Mouse (Mus musculus): ENCODE results near the gene Fam50b. TPM values are rescaled to one million over a fixed set of nuclear protein-coding genes. Genes with fewer than 3 reads are reported as not detected.
A peak's percentile ranks its signal among the peaks of the same experiment; 100 is the strongest.

Fam50b gene
- polyA plus RNA-seq, 1 experiment: not detected

GRCm38 (mm10) chr13:34733780-34734179, 870 bp upstream of the Fam50b start:
- Histone ChIP-seq H3K27ac (ENCODE audit: insufficient read depth, low read depth, low read length) (no peak overlapping the region), H3K4me1 (ENCODE audit: control insufficient read depth, insufficient read depth, low read length) (peaks cover 6% of the 10 kb centered on the region; the same call in 1 of the 2 replicates), H3K4me3 (ENCODE audit: insufficient read depth, low read length) (no peak overlapping the region)
- TF ChIP-seq CTCF (IDR thresholded peaks at IDR 0.05; ENCODE audit: low read depth, low read length): no peak
- no peak for TF ChIP-seq POLR2A (IDR thresholded peaks at IDR 0.05; ENCODE audit: borderline replicate concordance, low read depth, low read length)

GRCm38 (mm10) chr13:34737968-34738698, 3.5 kb downstream of the Fam50b start:
- Histone ChIP-seq H3K4me3 (ENCODE audit: insufficient read depth, low read length) (no peak overlapping the region), H3K27ac (ENCODE audit: insufficient read depth, low read depth, low read length) (no peak overlapping the region), H3K4me1 (ENCODE audit: control insufficient read depth, insufficient read depth, low read length) (peaks cover 6% of the 10 kb centered on the region)
- TF ChIP-seq CTCF (IDR thresholded peaks at IDR 0.05; ENCODE audit: low read depth, low read length) (no peak), POLR2A (IDR thresholded peaks at IDR 0.05; ENCODE audit: borderline replicate concordance, low read depth, low read length) (no peak)

- Histone ChIP-seq H3K27ac (ENCODE audit: insufficient read depth, low read depth, low read length) (no peak overlapping the region), H3K4me3 (ENCODE audit: insufficient read depth, low read length) (no peak overlapping the region), H3K4me1 (ENCODE audit: control insufficient read depth, insufficient read depth, low read length) (peaks cover 5% of the 10 kb centered on the region)
- no peak for TF ChIP-seq CTCF (IDR thresholded peaks at IDR 0.05; ENCODE audit: low read depth, low read length)
- TF ChIP-seq POLR2A (IDR thresholded peaks at IDR 0.05; ENCODE audit: borderline replicate concordance, low read depth, low read length): no peak
Measured at GRCm38 (mm10) chr13:34738699-34738973, 4.0 kb downstream of the Fam50b start.

- Histone ChIP-seq H3K27ac (ENCODE audit: insufficient read depth, low read depth, low read length) (no peak overlapping the region), H3K4me3 (ENCODE audit: insufficient read depth, low read length) (no peak overlapping the region), H3K4me1 (ENCODE audit: control insufficient read depth, insufficient read depth, low read length) (peaks cover 3% of the 10 kb centered on the region)
- TF ChIP-seq CTCF (IDR thresholded peaks at IDR 0.05; ENCODE audit: low read depth, low read length) (no peak), POLR2A (IDR thresholded peaks at IDR 0.05; ENCODE audit: borderline replicate concordance, low read depth, low read length) (no peak)
Measured at GRCm38 (mm10) chr13:34739071-34739470, 4.4 kb downstream of the Fam50b start.

- Histone ChIP-seq H3K4me3 (ENCODE audit: insufficient read depth, low read length) (no peak overlapping the region), H3K27ac (ENCODE audit: insufficient read depth, low read depth, low read length) (no peak overlapping the region), H3K4me1 (ENCODE audit: control insufficient read depth, insufficient read depth, low read length) (peaks cover 3% of the 10 kb centered on the region)
- TF ChIP-seq POLR2A (IDR thresholded peaks at IDR 0.05; ENCODE audit: borderline replicate concordance, low read depth, low read length) (no peak), CTCF (IDR thresholded peaks at IDR 0.05; ENCODE audit: low read depth, low read length) (peak; percentile 28; the same call in 1 of the 2 replicates)
Measured at GRCm38 (mm10) chr13:34741254-34741653, 6.6 kb downstream of the Fam50b start.

- Histone ChIP-seq H3K4me1 (ENCODE audit: control insufficient read depth, insufficient read depth, low read length) (peaks cover 3% of the 10 kb centered on the region), H3K27ac (ENCODE audit: insufficient read depth, low read depth, low read length) (no peak overlapping the region), H3K4me3 (ENCODE audit: insufficient read depth, low read length) (no peak overlapping the region)
- TF ChIP-seq CTCF (IDR thresholded peaks at IDR 0.05; ENCODE audit: low read depth, low read length): no peak
- no peak for TF ChIP-seq POLR2A (IDR thresholded peaks at IDR 0.05; ENCODE audit: borderline replicate concordance, low read depth, low read length)
Measured at GRCm38 (mm10) chr13:34741813-34742568, 7.3 kb downstream of the Fam50b start.

GRCm38 (mm10) chr13:34746811-34747210, 12.2 kb downstream of the Fam50b start:
- H3K4me1 ChIP-seq (ENCODE audit: control insufficient read depth, insufficient read depth, low read length): no peaks in the 10 kb centered on the region; the same call in 1 of the 2 replicates
- H3K4me3 ChIP-seq (ENCODE audit: insufficient read depth, low read length): no peak overlapping the region
- H3K27ac ChIP-seq (ENCODE audit: insufficient read depth, low read depth, low read length): no peak overlapping the region
- TF ChIP-seq POLR2A (IDR thresholded peaks at IDR 0.05; ENCODE audit: borderline replicate concordance, low read depth, low read length) (no peak), CTCF (IDR thresholded peaks at IDR 0.05; ENCODE audit: low read depth, low read length) (no peak)

GRCm38 (mm10) chr13:34748530-34748929, 13.9 kb downstream of the Fam50b start:
- TF ChIP-seq POLR2A (IDR thresholded peaks at IDR 0.05; ENCODE audit: borderline replicate concordance, low read depth, low read length) (no peak), CTCF (IDR thresholded peaks at IDR 0.05; ENCODE audit: low read depth, low read length) (no peak)

GRCm38 (mm10) chr13:34759202-34759601, 24.6 kb downstream of the Fam50b start:
- H3K27ac ChIP-seq (ENCODE audit: insufficient read depth, low read depth, low read length): no peak overlapping the region
- TF ChIP-seq POLR2A (IDR thresholded peaks at IDR 0.05; ENCODE audit: borderline replicate concordance, low read depth, low read length) (no peak), CTCF (IDR thresholded peaks at IDR 0.05; ENCODE audit: low read depth, low read length) (no peak)
- H3K4me1 ChIP-seq (ENCODE audit: control insufficient read depth, insufficient read depth, low read length): peaks cover 12% of the 10 kb centered on the region
- H3K4me3 ChIP-seq (ENCODE audit: insufficient read depth, low read length): no peak overlapping the region

More at GRCm38 (mm10) chr13:34748530-34748929, 13.9 kb downstream of the Fam50b start:
- H3K27ac ChIP-seq (ENCODE audit: insufficient read depth, low read depth, low read length): no peak overlapping the region
- H3K4me3 ChIP-seq (ENCODE audit: insufficient read depth, low read length): no peak overlapping the region
- no peaks in the 10 kb centered on the region for H3K4me1 ChIP-seq (ENCODE audit: control insufficient read depth, insufficient read depth, low read length)
